Mouse (Mus musculus): ENCODE data around the gene Lrpprc. TPM values are rescaled to one million over a fixed set of nuclear protein-coding genes. Genes with fewer than 3 reads are reported as not detected.
A peak's percentile ranks its signal among the peaks of the same experiment; 100 is the strongest.

The Lrpprc gene
- polyA plus RNA-seq, 1 experiment from 2014 or later, result 55.9 TPM

- Histone ChIP-seq H3K4me1 (replicated peaks; ENCODE audit: control insufficient read depth, insufficient read depth, low read length) (no peaks in the 10 kb centered on the region), H3K4me2 (ENCODE audit: low read depth, low read length, severe bottlenecking) (no peak overlapping the region), H3K4me3 (ENCODE audit: low read depth, low read length) (no peak overlapping the region), H3K36me3 (ENCODE audit: control insufficient read depth, insufficient read depth, low read length) (no peaks in the 10 kb centered on the region), H3K27ac (ENCODE audit: low read depth, low read length) (no peak overlapping the region), H3K27me3 (ENCODE audit: control insufficient read depth, insufficient read depth, low read length) (no peaks in the 10 kb centered on the region), H3K9me3 (ENCODE audit: control insufficient read depth, low read length) (no peaks in the 10 kb centered on the region), H3K9ac (ENCODE audit: low read length) (no peak overlapping the region)
- ATAC-seq (replicated peaks; ENCODE audit: low FRiP score) (no peak; the same call in 1 of the 2 replicates), DNase-seq (ENCODE audit: low spot score) (peak; percentile 73)
- 31% methylated on average over 5 of the region's 5 CpGs for WGBS
Observed at GRCm38 (mm10) chr17:84698727-84699126, 91.9 kb downstream of the Lrpprc start.

GRCm38 (mm10) chr17:84696537-84696936, 94.1 kb downstream of the Lrpprc start:
- H3K4me3 ChIP-seq (ENCODE audit: low read depth, low read length), result no peak overlapping the region
- H3K9ac ChIP-seq (ENCODE audit: low read length), result no peak overlapping the region
- no peaks in the 10 kb centered on the region for H3K9me3 ChIP-seq (ENCODE audit: control insufficient read depth, low read length)
- no peaks in the 10 kb centered on the region for H3K27me3 ChIP-seq (ENCODE audit: control insufficient read depth, insufficient read depth, low read length)
- WGBS, result 74% methylated on average over 6 of the region's 6 CpGs
- ATAC-seq (replicated peaks; ENCODE audit: low FRiP score) (no peak), DNase-seq (ENCODE audit: low spot score) (no peak)
- no peak overlapping the region for H3K27ac ChIP-seq (ENCODE audit: low read depth, low read length)
- H3K36me3 ChIP-seq (ENCODE audit: control insufficient read depth, insufficient read depth, low read length), result no peaks in the 10 kb centered on the region
- H3K4me2 ChIP-seq (ENCODE audit: low read depth, low read length, severe bottlenecking), result no peak overlapping the region
- H3K4me1 ChIP-seq (replicated peaks; ENCODE audit: control insufficient read depth, insufficient read depth, low read length), result no peaks in the 10 kb centered on the region

GRCm38 (mm10) chr17:84693741-84694140, 96.8 kb downstream of the Lrpprc start:
- Histone ChIP-seq H3K36me3 (ENCODE audit: control insufficient read depth, insufficient read depth, low read length) (no peaks in the 10 kb centered on the region), H3K9ac (ENCODE audit: low read length) (no peak overlapping the region), H3K4me2 (ENCODE audit: low read depth, low read length, severe bottlenecking) (no peak overlapping the region), H3K4me3 (ENCODE audit: low read depth, low read length) (no peak overlapping the region), H3K9me3 (ENCODE audit: control insufficient read depth, low read length) (no peaks in the 10 kb centered on the region), H3K4me1 (replicated peaks; ENCODE audit: control insufficient read depth, insufficient read depth, low read length) (no peaks in the 10 kb centered on the region), H3K27ac (ENCODE audit: low read depth, low read length) (no peak overlapping the region), H3K27me3 (ENCODE audit: control insufficient read depth, insufficient read depth, low read length) (no peaks in the 10 kb centered on the region)
- ATAC-seq (replicated peaks; ENCODE audit: low FRiP score) (no peak), DNase-seq (ENCODE audit: low spot score) (no peak)
- 91% methylated on average over 2 of the region's 2 CpGs for WGBS

GRCm38 (mm10) chr17:84690111-84690510, 100.5 kb downstream of the Lrpprc start:
- DNase-seq (ENCODE audit: low spot score) (no peak), ATAC-seq (replicated peaks; ENCODE audit: low FRiP score) (no peak)
- Histone ChIP-seq H3K27ac (ENCODE audit: low read depth, low read length) (no peak overlapping the region), H3K4me2 (ENCODE audit: low read depth, low read length, severe bottlenecking) (no peak overlapping the region), H3K27me3 (ENCODE audit: control insufficient read depth, insufficient read depth, low read length) (no peaks in the 10 kb centered on the region), H3K9me3 (ENCODE audit: control insufficient read depth, low read length) (no peaks in the 10 kb centered on the region), H3K4me1 (replicated peaks; ENCODE audit: control insufficient read depth, insufficient read depth, low read length) (no peaks in the 10 kb centered on the region), H3K4me3 (ENCODE audit: low read depth, low read length) (no peak overlapping the region), H3K9ac (ENCODE audit: low read length) (no peak overlapping the region), H3K36me3 (ENCODE audit: control insufficient read depth, insufficient read depth, low read length) (no peaks in the 10 kb centered on the region)
- WGBS, result 89% methylated on average over 5 of the region's 5 CpGs

GRCm38 (mm10) chr17:84689316-84689715, 101.3 kb downstream of the Lrpprc start:
- no peaks in the 10 kb centered on the region for H3K36me3 ChIP-seq (ENCODE audit: control insufficient read depth, insufficient read depth, low read length)
- H3K27me3 ChIP-seq (ENCODE audit: control insufficient read depth, insufficient read depth, low read length), result no peaks in the 10 kb centered on the region
- no peak overlapping the region for H3K9ac ChIP-seq (ENCODE audit: low read length)
- WGBS, result 90% methylated on average over 5 of the region's 5 CpGs
- H3K9me3 ChIP-seq (ENCODE audit: control insufficient read depth, low read length), result no peaks in the 10 kb centered on the region
- DNase-seq (ENCODE audit: low spot score) (no peak), ATAC-seq (replicated peaks; ENCODE audit: low FRiP score) (no peak)
- no peak overlapping the region for H3K4me2 ChIP-seq (ENCODE audit: low read depth, low read length, severe bottlenecking)
- no peak overlapping the region for H3K27ac ChIP-seq (ENCODE audit: low read depth, low read length)
- H3K4me1 ChIP-seq (replicated peaks; ENCODE audit: control insufficient read depth, insufficient read depth, low read length), result no peaks in the 10 kb centered on the region
- no peak overlapping the region for H3K4me3 ChIP-seq (ENCODE audit: low read depth, low read length)

- H3K36me3 ChIP-seq (ENCODE audit: control insufficient read depth, insufficient read depth, low read length), result no peaks in the 10 kb centered on the region
- no peaks in the 10 kb centered on the region for H3K9me3 ChIP-seq (ENCODE audit: control insufficient read depth, low read length)
- H3K4me3 ChIP-seq (ENCODE audit: low read depth, low read length), result no peak overlapping the region
- H3K4me2 ChIP-seq (ENCODE audit: low read depth, low read length, severe bottlenecking), result no peak overlapping the region
- H3K27me3 ChIP-seq (ENCODE audit: control insufficient read depth, insufficient read depth, low read length), result no peaks in the 10 kb centered on the region
- no peak overlapping the region for H3K9ac ChIP-seq (ENCODE audit: low read length)
- DNase-seq (ENCODE audit: low spot score) (no peak), ATAC-seq (replicated peaks; ENCODE audit: low FRiP score) (no peak)
- no peak overlapping the region for H3K27ac ChIP-seq (ENCODE audit: low read depth, low read length)
- H3K4me1 ChIP-seq (replicated peaks; ENCODE audit: control insufficient read depth, insufficient read depth, low read length), result no peaks in the 10 kb centered on the region
- WGBS, result 93% methylated on average over 11 of the region's 11 CpGs
Observed at GRCm38 (mm10) chr17:84688834-84689233, 101.8 kb downstream of the Lrpprc start.

GRCm38 (mm10) chr17:84687994-84688393, 102.6 kb downstream of the Lrpprc start:
- Histone ChIP-seq H3K4me2 (ENCODE audit: low read depth, low read length, severe bottlenecking) (no peak overlapping the region), H3K9ac (ENCODE audit: low read length) (no peak overlapping the region), H3K27me3 (ENCODE audit: control insufficient read depth, insufficient read depth, low read length) (no peaks in the 10 kb centered on the region), H3K27ac (ENCODE audit: low read depth, low read length) (no peak overlapping the region), H3K9me3 (ENCODE audit: control insufficient read depth, low read length) (no peaks in the 10 kb centered on the region), H3K4me3 (ENCODE audit: low read depth, low read length) (no peak overlapping the region), H3K36me3 (ENCODE audit: control insufficient read depth, insufficient read depth, low read length) (no peaks in the 10 kb centered on the region), H3K4me1 (replicated peaks; ENCODE audit: control insufficient read depth, insufficient read depth, low read length) (no peaks in the 10 kb centered on the region)
- 72% methylated on average over 5 of the region's 5 CpGs for WGBS
- no peak for DNase-seq (ENCODE audit: low spot score)
- ATAC-seq (replicated peaks; ENCODE audit: low FRiP score), result no peak

- Histone ChIP-seq H3K9ac (ENCODE audit: low read length) (no peak overlapping the region), H3K27ac (ENCODE audit: low read depth, low read length) (no peak overlapping the region), H3K4me3 (ENCODE audit: low read depth, low read length) (no peak overlapping the region), H3K36me3 (ENCODE audit: control insufficient read depth, insufficient read depth, low read length) (no peaks in the 10 kb centered on the region), H3K9me3 (ENCODE audit: control insufficient read depth, low read length) (no peaks in the 10 kb centered on the region), H3K27me3 (ENCODE audit: control insufficient read depth, insufficient read depth, low read length) (no peaks in the 10 kb centered on the region), H3K4me2 (ENCODE audit: low read depth, low read length, severe bottlenecking) (no peak overlapping the region), H3K4me1 (replicated peaks; ENCODE audit: control insufficient read depth, insufficient read depth, low read length) (no peaks in the 10 kb centered on the region)
- ATAC-seq (replicated peaks; ENCODE audit: low FRiP score) (no peak), DNase-seq (ENCODE audit: low spot score) (no peak)
- WGBS, result 85% methylated on average over 4 of the region's 4 CpGs
Observed at GRCm38 (mm10) chr17:84685286-84685685, 105.3 kb downstream of the Lrpprc start.

GRCm38 (mm10) chr17:84684284-84684683, 106.3 kb downstream of the Lrpprc start:
- Histone ChIP-seq H3K27ac (ENCODE audit: low read depth, low read length) (no peak overlapping the region), H3K9me3 (ENCODE audit: control insufficient read depth, low read length) (no peaks in the 10 kb centered on the region), H3K4me2 (ENCODE audit: low read depth, low read length, severe bottlenecking) (no peak overlapping the region), H3K36me3 (ENCODE audit: control insufficient read depth, insufficient read depth, low read length) (no peaks in the 10 kb centered on the region), H3K4me3 (ENCODE audit: low read depth, low read length) (no peak overlapping the region), H3K27me3 (ENCODE audit: control insufficient read depth, insufficient read depth, low read length) (no peaks in the 10 kb centered on the region), H3K9ac (ENCODE audit: low read length) (no peak overlapping the region), H3K4me1 (replicated peaks; ENCODE audit: control insufficient read depth, insufficient read depth, low read length) (no peaks in the 10 kb centered on the region)
- no peak for ATAC-seq (replicated peaks; ENCODE audit: low FRiP score)
- WGBS, result 52% methylated on average over 6 of the region's 6 CpGs
- no peak for DNase-seq (ENCODE audit: low spot score)
